Mouse (Mus musculus) T-cell, adult 66 days (primary cell): ENCODE results near the gene Tex10. TPM values are rescaled to one million over a fixed set of nuclear protein-coding genes. Genes with fewer than 3 reads are reported as not detected.

Source experiments
- total RNA-seq, 2 experiments: library from RNA; stranded (reverse); gene quantifications; 3 replicates in 1 of 2; 4 replicates in 1 of 2; pipeline ENCODE4 v1.2.4; 2023

The Tex10 gene
- 10 to 100 TPM; 69.5 to 84.0 TPM for total RNA-seq

GRCm38 (mm10) chr4:48472792-48473650, at the start of gene Tex10:
TSS of gene Tex10 (minus strand) at chr4:48473459.

Other genes starting within 250 kb of the Tex10 start
- 10 to 100 TPM; 43.7 to 46.8 TPM for gene Erp44, start 193.9 kb downstream of the Tex10 start, total RNA-seq
- 10 to 100 TPM; 11.7 to 13.5 TPM for gene Invs, start 193.7 kb downstream of the Tex10 start, total RNA-seq
- not detected for gene Msantd3, start 66.5 kb upstream of the Tex10 start, total RNA-seq
- not detected for gene Tmeff1, start 111.7 kb upstream of the Tex10 start, total RNA-seq
- not detected for gene Cavin4, start 190.1 kb upstream of the Tex10 start, total RNA-seq